Mouse (Mus musculus): ENCODE data around the gene H2-DMa. TPM values are rescaled to one million over a fixed set of nuclear protein-coding genes. Genes with fewer than 3 reads are reported as not detected.

H2-DMa gene
- polyA plus RNA-seq, 1 experiment from 2014 or later = 13.8 TPM

- no peaks in the 10 kb centered on the region for H3K27me3 ChIP-seq (ENCODE audit: control insufficient read depth, insufficient read depth, low read length)
- DNase-seq (ENCODE audit: low spot score) (peak; percentile 91), ATAC-seq (ENCODE audit: low FRiP score) (peak; percentile 13; the same call in 1 of the 2 replicates)
- H3K27ac ChIP-seq (ENCODE audit: low read depth, low read length) = peak overlapping the region; percentile 100
- H3K9me3 ChIP-seq (ENCODE audit: control insufficient read depth, low read length) = no peaks in the 10 kb centered on the region
- peak overlapping the region; percentile 95 for H3K4me2 ChIP-seq (replicated peaks; ENCODE audit: low read depth, low read length)
- H3K9ac ChIP-seq (ENCODE audit: low read depth, low read length) = peak overlapping the region; percentile 97
- 0% methylated on average over 38 of the region's 42 CpGs for WGBS
- peak overlapping the region; percentile 100 for H3K4me3 ChIP-seq (ENCODE audit: low read depth, low read length)
- peaks cover 12% of the 10 kb centered on the region for H3K36me3 ChIP-seq (ENCODE audit: control insufficient read depth, insufficient read depth, low read length)
- peaks cover 10% of the 10 kb centered on the region for H3K4me1 ChIP-seq (replicated peaks; ENCODE audit: control insufficient read depth, insufficient read depth, low read length)
Observed at GRCm38 (mm10) chr17:34120180-34120723, 911 bp downstream of the H2-DMa start.

GRCm38 (mm10) chr17:34120814-34121171 is 1.5 kb downstream of the H2-DMa start:
- Histone ChIP-seq H3K9me3 (ENCODE audit: control insufficient read depth, low read length) (no peaks in the 10 kb centered on the region), H3K27ac (ENCODE audit: low read depth, low read length) (peak overlapping the region; percentile 100), H3K36me3 (ENCODE audit: control insufficient read depth, insufficient read depth, low read length) (0 out of 2 replicates have a peak, but pooled peaks cover 7% of the 10 kb centered on the region), H3K4me2 (replicated peaks; ENCODE audit: low read depth, low read length) (peak overlapping the region; percentile 95), H3K9ac (ENCODE audit: low read depth, low read length) (peak overlapping the region; percentile 97), H3K27me3 (ENCODE audit: control insufficient read depth, insufficient read depth, low read length) (no peaks in the 10 kb centered on the region), H3K4me1 (replicated peaks; ENCODE audit: control insufficient read depth, insufficient read depth, low read length) (peaks cover 10% of the 10 kb centered on the region), H3K4me3 (ENCODE audit: low read depth, low read length) (peak overlapping the region; percentile 100)
- DNase-seq (ENCODE audit: low spot score) (no peak), ATAC-seq (ENCODE audit: low FRiP score) (peak; percentile 12)
- WGBS = under 1% methylated on average over 31 of the region's 31 CpGs

- ATAC-seq (ENCODE audit: low FRiP score) = peak; percentile 37
- peak; percentile 85 for DNase-seq (ENCODE audit: low spot score)
- WGBS = 0% methylated on average over 27 of the region's 35 CpGs
- Histone ChIP-seq H3K27ac (ENCODE audit: low read depth, low read length) (peak overlapping the region; percentile 100), H3K9me3 (ENCODE audit: control insufficient read depth, low read length) (no peaks in the 10 kb centered on the region), H3K36me3 (ENCODE audit: control insufficient read depth, insufficient read depth, low read length) (0 out of 2 replicates have a peak, but pooled peaks cover 6% of the 10 kb centered on the region), H3K4me2 (replicated peaks; ENCODE audit: low read depth, low read length) (peak overlapping the region; percentile 95), H3K4me3 (ENCODE audit: low read depth, low read length) (peak overlapping the region; percentile 100), H3K4me1 (replicated peaks; ENCODE audit: control insufficient read depth, insufficient read depth, low read length) (peaks cover 10% of the 10 kb centered on the region), H3K9ac (ENCODE audit: low read depth, low read length) (peak overlapping the region; percentile 97), H3K27me3 (ENCODE audit: control insufficient read depth, insufficient read depth, low read length) (no peaks in the 10 kb centered on the region)
Observed at GRCm38 (mm10) chr17:34121172-34121878, 2.0 kb downstream of the H2-DMa start.

GRCm38 (mm10) chr17:34121879-34122187 is 2.5 kb downstream of the H2-DMa start:
- Histone ChIP-seq H3K9ac (ENCODE audit: low read depth, low read length) (peak overlapping the region; percentile 97), H3K36me3 (ENCODE audit: control insufficient read depth, insufficient read depth, low read length) (0 out of 2 replicates have a peak, but pooled peaks cover 6% of the 10 kb centered on the region), H3K27ac (ENCODE audit: low read depth, low read length) (peak overlapping the region; percentile 100), H3K9me3 (ENCODE audit: control insufficient read depth, low read length) (no peaks in the 10 kb centered on the region), H3K4me3 (ENCODE audit: low read depth, low read length) (peak overlapping the region; percentile 100), H3K27me3 (ENCODE audit: control insufficient read depth, insufficient read depth, low read length) (no peaks in the 10 kb centered on the region), H3K4me2 (replicated peaks; ENCODE audit: low read depth, low read length) (peak overlapping the region; percentile 95), H3K4me1 (replicated peaks; ENCODE audit: control insufficient read depth, insufficient read depth, low read length) (peaks cover 6% of the 10 kb centered on the region)
- peak; percentile 80 for DNase-seq (ENCODE audit: low spot score)
- ATAC-seq (ENCODE audit: low FRiP score) = peak; percentile 18; the same call in 1 of the 2 replicates
- 2% methylated on average over 8 of the region's 10 CpGs for WGBS

GRCm38 (mm10) chr17:34122188-34122984 is 3.0 kb downstream of the H2-DMa start, which contains the start of gene Brd2:
Brd2 (minus strand) TSS chr17:34122634.
- Histone ChIP-seq H3K4me2 (replicated peaks; ENCODE audit: low read depth, low read length) (peak within 1 kb of the TSS; percentile 95), H3K9me3 (ENCODE audit: control insufficient read depth, low read length) (no peaks in the 10 kb centered on the region), H3K4me3 (ENCODE audit: low read depth, low read length) (peak within 1 kb of the TSS; percentile 100), H3K9ac (ENCODE audit: low read depth, low read length) (peak within 1 kb of the TSS; percentile 97), H3K4me1 (replicated peaks; ENCODE audit: control insufficient read depth, insufficient read depth, low read length) (0 out of 2 replicates have a peak, but pooled peaks cover 2% of the 10 kb centered on the region), H3K27me3 (ENCODE audit: control insufficient read depth, insufficient read depth, low read length) (no peaks in the 10 kb centered on the region), H3K27ac (ENCODE audit: low read depth, low read length) (peak within 1 kb of the TSS; percentile 100), H3K36me3 (ENCODE audit: control insufficient read depth, insufficient read depth, low read length) (0 out of 2 replicates have a peak, but pooled peaks cover 3% of the 10 kb centered on the region)
- 1% methylated on average over 67 of the region's 75 CpGs for WGBS
- ATAC-seq (ENCODE audit: low FRiP score) (peak; percentile 54), DNase-seq (ENCODE audit: low spot score) (peak; percentile 98)

GRCm38 (mm10) chr17:34123111-34123510 is 3.8 kb downstream of the H2-DMa start:
- peak overlapping the region; percentile 95 for H3K4me2 ChIP-seq (replicated peaks; ENCODE audit: low read depth, low read length)
- H3K4me1 ChIP-seq (replicated peaks; ENCODE audit: control insufficient read depth, insufficient read depth, low read length) = 0 out of 2 replicates have a peak, but pooled peaks cover 2% of the 10 kb centered on the region
- 3% methylated on average over 7 of the region's 7 CpGs for WGBS
- H3K9me3 ChIP-seq (ENCODE audit: control insufficient read depth, low read length) = no peaks in the 10 kb centered on the region
- H3K36me3 ChIP-seq (ENCODE audit: control insufficient read depth, insufficient read depth, low read length) = 0 out of 2 replicates have a peak, but pooled peaks cover 3% of the 10 kb centered on the region
- H3K9ac ChIP-seq (ENCODE audit: low read depth, low read length) = peak overlapping the region; percentile 97
- H3K27ac ChIP-seq (ENCODE audit: low read depth, low read length) = peak overlapping the region; percentile 100
- H3K27me3 ChIP-seq (ENCODE audit: control insufficient read depth, insufficient read depth, low read length) = no peaks in the 10 kb centered on the region
- DNase-seq (ENCODE audit: low spot score) = no peak
- ATAC-seq (ENCODE audit: low FRiP score) = no peak
- peak overlapping the region; percentile 100 for H3K4me3 ChIP-seq (ENCODE audit: low read depth, low read length)

- peak overlapping the region; percentile 100 for H3K27ac ChIP-seq (ENCODE audit: low read depth, low read length)
- H3K4me1 ChIP-seq (replicated peaks; ENCODE audit: control insufficient read depth, insufficient read depth, low read length) = 0 out of 2 replicates have a peak, but pooled peaks cover 2% of the 10 kb centered on the region
- peak overlapping the region; percentile 97 for H3K9ac ChIP-seq (ENCODE audit: low read depth, low read length)
- DNase-seq (ENCODE audit: low spot score) (peak; percentile 33), ATAC-seq (ENCODE audit: low FRiP score) (no peak)
- H3K9me3 ChIP-seq (ENCODE audit: control insufficient read depth, low read length) = no peaks in the 10 kb centered on the region
- H3K4me2 ChIP-seq (replicated peaks; ENCODE audit: low read depth, low read length) = peak overlapping the region; percentile 95
- H3K27me3 ChIP-seq (ENCODE audit: control insufficient read depth, insufficient read depth, low read length) = no peaks in the 10 kb centered on the region
- 9% methylated on average over 2 of the region's 2 CpGs for WGBS
- 0 out of 2 replicates have a peak, but pooled peaks cover 2% of the 10 kb centered on the region for H3K36me3 ChIP-seq (ENCODE audit: control insufficient read depth, insufficient read depth, low read length)
- H3K4me3 ChIP-seq (ENCODE audit: low read depth, low read length) = peak overlapping the region; percentile 100
Observed at GRCm38 (mm10) chr17:34123518-34123917, 4.2 kb downstream of the H2-DMa start.

GRCm38 (mm10) chr17:34124649-34125048 is 5.3 kb downstream of the H2-DMa start:
- DNase-seq (ENCODE audit: low spot score) = no peak
- Histone ChIP-seq H3K9me3 (ENCODE audit: control insufficient read depth, low read length) (no peaks in the 10 kb centered on the region), H3K4me3 (ENCODE audit: low read depth, low read length) (no peak overlapping the region), H3K9ac (ENCODE audit: low read depth, low read length) (no peak overlapping the region), H3K4me2 (replicated peaks; ENCODE audit: low read depth, low read length) (no peak overlapping the region), H3K4me1 (replicated peaks; ENCODE audit: control insufficient read depth, insufficient read depth, low read length) (0 out of 2 replicates have a peak, but pooled peaks cover 4% of the 10 kb centered on the region), H3K36me3 (ENCODE audit: control insufficient read depth, insufficient read depth, low read length) (no peaks in the 10 kb centered on the region), H3K27ac (ENCODE audit: low read depth, low read length) (no peak overlapping the region), H3K27me3 (ENCODE audit: control insufficient read depth, insufficient read depth, low read length) (no peaks in the 10 kb centered on the region)
- no peak for ATAC-seq (ENCODE audit: low FRiP score)
- WGBS = 87% methylated on average over 6 of the region's 6 CpGs

All from hindbrain, embryonic 11.5 days (tissue).